Mouse (Mus musculus) Patski (cell line): Measurements from ENCODE around the gene Rhoc. TPM values are rescaled to one million over a fixed set of nuclear protein-coding genes. Genes with fewer than 3 reads are reported as not detected.

ENCODE experiments used
- ATAC-seq: fragments of 100-300 bp; one replicate; pipeline ENCODE4 v1.8.0; 2021
- CTCF ChIA-PET: fragments of 350-600 bp; sonication (Branson Sonifier 250); formaldehyde crosslinking; loops from one replicate; lab custom pipeline; 2022; ENCODE audit warnings: inconsistent platforms; lab: Charles Lee
- POLR2A ChIA-PET: fragments of 350-600 bp; sonication (Branson Sonifier 250); formaldehyde crosslinking; loops from one replicate; lab custom pipeline; 2022; ENCODE audit warnings: antibody characterized with exemption, inconsistent platforms; lab: Charles Lee
- DNase-seq: peaks from one replicate; pipeline ENCODE4 v3.0.0-alpha.2; 2011; ENCODE audit warnings: low read depth, low spot score
- H3K27me3 ChIP-seq: fragments of 371-371 bp; one replicate; pipeline ENCODE4 v1.5.1; 2021
- CTCF ChIP-seq: fragments of 100-300 bp; IDR thresholded peaks from one replicate; pipeline ENCODE4 v1.5.1; 2021
- in situ Hi-C: fragments of 300-500 bp; cut with MboI; formaldehyde crosslinking; loops from 3 replicates; pipeline ENCODE4 v1.11.1; 2018; ENCODE audit warnings: low pct_unique_long_range_greater_than_20kb, mixed read lengths
- polyA plus RNA-seq: library from polyadenylated mRNA; unstranded; gene quantifications from one replicate; pipeline ENCODE4 v1.2.3, GENCODE M21; 2021

The Rhoc gene
- polyA plus RNA-seq, 1 experiment from 2014 or later: 470 TPM

DNA sequence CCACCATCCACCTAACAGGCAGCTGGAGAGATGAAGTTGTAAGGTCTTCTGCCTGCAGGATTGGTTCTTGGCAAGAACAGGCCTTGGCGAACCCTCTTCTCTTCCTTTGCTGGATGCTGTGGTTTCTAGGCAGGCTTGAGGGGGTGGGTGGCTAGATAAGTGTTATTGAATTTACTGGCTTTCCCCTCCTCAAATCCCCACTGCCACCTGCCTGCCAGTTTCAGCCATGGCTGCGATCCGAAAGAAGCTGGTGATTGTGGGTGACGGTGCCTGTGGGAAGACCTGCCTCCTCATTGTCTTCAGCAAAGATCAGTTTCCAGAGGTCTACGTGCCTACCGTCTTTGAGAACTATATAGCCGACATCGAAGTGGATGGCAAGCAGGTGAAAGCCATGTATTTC is 3.5 kb downstream of the Rhoc start:
- in situ Hi-C loops: no loop called here
- DNase-seq (no peak), ATAC-seq (no peak)
- TF ChIP-seq CTCF: no peak
- ChIA-PET CTCF (interaction anchor here (0.9 to 5.0 kb wide), 3 partner anchors 25 to 267 kb away, joined by 3 to 30 read pairs (median 8); partner anchors contain the start of gene Mov10), POLR2A (interaction anchor here (0.6 to 5.5 kb wide), 3 partner anchors 26 to 262 kb away, joined by 5 to 35 read pairs (median 6); partner anchors contain the start of genes Cttnbp2nl and Mov10)
- H3K27me3 ChIP-seq: no peaks in the 10 kb centered on the region

- in situ Hi-C loops: no loop called here
- H3K27me3 ChIP-seq: no peaks in the 10 kb centered on the region
- TF ChIP-seq CTCF: no peak
- ATAC-seq (no peak), DNase-seq (no peak)
- POLR2A ChIA-PET: no interaction called here
- CTCF ChIA-PET: interaction anchor here (1.3 to 2.3 kb wide), 2 partner anchors 96 to 266 kb away, joined by 3 to 8 read pairs; no protein-coding TSS in a partner anchor
Measured at GRCm38 (mm10) chr3:104792360-104793270, 4.4 kb downstream of the Rhoc start.

GRCm38 (mm10) chr3:104793871-104794828 is 6.0 kb downstream of the Rhoc start:
- in situ Hi-C loops: no loop called here
- DNase-seq (peak; percentile 100), ATAC-seq (peak; percentile 70)
- TF ChIP-seq CTCF: no peak
- no peaks in the 10 kb centered on the region for H3K27me3 ChIP-seq
- POLR2A ChIA-PET: interaction anchor here (1.1 to 1.5 kb wide), 2 partner anchors 22 to 24 kb away, joined by 4 to 8 read pairs; partner anchors contain the start of gene Mov10
- CTCF ChIA-PET: interaction anchor here (0.9 to 2.1 kb wide), 4 partner anchors 20 to 118 kb away, joined by 3 to 5 read pairs (median 3); partner anchors contain the start of gene Mov10

GRCm38 (mm10) chr3:104794953-104795470 is 6.8 kb downstream of the Rhoc start:
- POLR2A ChIA-PET: interaction anchor here (0.6 to 1.5 kb wide), 3 partner anchors 21 to 41 kb away, joined by 3 to 8 read pairs (median 4); partner anchors contain the start of gene Mov10
- in situ Hi-C loops: no loop called here
- DNase-seq (no peak), ATAC-seq (no peak)
- CTCF ChIA-PET: interaction anchor here (0.9 to 2.1 kb wide), 4 partner anchors 21 to 260 kb away, joined by 3 to 5 read pairs (median 3); partner anchors contain the start of gene Mov10
- no peak for TF ChIP-seq CTCF
- H3K27me3 ChIP-seq: no peaks in the 10 kb centered on the region

- in situ Hi-C loops: no loop called here
- TF ChIP-seq CTCF: no peak
- no peak for ATAC-seq
- H3K27me3 ChIP-seq: no peaks in the 10 kb centered on the region
- no peak for DNase-seq
- CTCF ChIA-PET: interaction anchor here (1.2 to 2.1 kb wide), 2 partner anchors 23 to 260 kb away, joined by 3 to 5 read pairs; partner anchors contain the start of gene Mov10
- POLR2A ChIA-PET: interaction anchor here (0.6 kb wide), 1 partner anchor 1113 kb away, joined by 3 read pairs; no protein-coding TSS in a partner anchor
Measured at GRCm38 (mm10) chr3:104795661-104796340, 7.6 kb downstream of the Rhoc start.

- in situ Hi-C loops: no loop called here
- ChIA-PET CTCF (interaction anchor here (2.1 kb wide), 1 partner anchor 22 kb away, joined by 5 read pairs; the partner anchor contains the start of gene Mov10), POLR2A (no interaction called here)
- DNase-seq (no peak), ATAC-seq (no peak)
- no peaks in the 10 kb centered on the region for H3K27me3 ChIP-seq
- no peak for TF ChIP-seq CTCF
Measured at GRCm38 (mm10) chr3:104796430-104797082, 8.4 kb downstream of the Rhoc start.

DNA sequence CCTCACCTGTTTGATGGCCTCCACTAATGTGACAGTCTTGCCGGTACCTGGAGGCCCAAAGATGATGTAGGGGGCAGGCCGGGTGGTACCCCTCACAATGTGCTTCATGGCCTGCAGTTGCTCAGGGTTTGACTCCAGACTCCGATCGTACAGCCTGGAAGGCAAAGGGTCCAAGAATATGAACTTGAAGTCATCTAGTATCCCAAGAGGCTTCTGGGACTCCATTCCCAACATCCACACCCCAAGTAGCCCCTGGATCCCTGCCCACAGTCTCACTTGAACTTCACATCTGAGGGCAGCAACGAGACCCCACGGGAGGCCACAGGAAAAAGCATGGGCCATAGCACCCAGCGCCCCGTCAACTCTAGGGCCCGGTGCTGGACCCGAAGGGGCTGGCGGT is 12.5 kb downstream of the Rhoc start:
- no peak for TF ChIP-seq CTCF
- no peak for DNase-seq
- CTCF ChIA-PET: no interaction called here

DNA sequence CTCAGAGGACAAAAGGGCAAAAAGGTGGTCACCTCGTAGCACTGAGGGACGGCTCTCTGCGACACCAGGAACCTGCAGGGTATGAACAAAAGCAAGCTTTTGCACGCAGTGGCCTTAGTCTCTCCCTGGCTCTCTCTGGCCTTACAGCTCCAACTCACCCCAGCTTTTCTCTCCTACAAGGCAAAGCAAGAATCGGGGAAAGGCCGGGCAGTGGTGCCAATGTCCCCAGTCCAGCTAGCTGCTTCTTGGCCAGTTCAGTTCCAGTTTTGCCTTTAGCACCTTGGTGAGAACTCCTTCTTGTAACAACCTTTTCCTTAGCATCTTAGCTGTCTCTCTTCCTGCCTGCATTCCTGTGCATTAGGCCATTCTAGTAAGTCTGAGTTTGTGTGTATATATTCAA is 13.3 kb downstream of the Rhoc start:
- ATAC-seq (no peak), DNase-seq (no peak)
- ChIA-PET POLR2A (no interaction called here), CTCF (no interaction called here)
- no peaks in the 10 kb centered on the region for H3K27me3 ChIP-seq
- in situ Hi-C loops: no loop called here
- TF ChIP-seq CTCF: no peak

More for the DNA sequence above, 12.5 kb downstream of the Rhoc start:
- no peak for ATAC-seq
- in situ Hi-C loops: no loop called here
- POLR2A ChIA-PET: no interaction called here
- H3K27me3 ChIP-seq: no peaks in the 10 kb centered on the region

DNA sequence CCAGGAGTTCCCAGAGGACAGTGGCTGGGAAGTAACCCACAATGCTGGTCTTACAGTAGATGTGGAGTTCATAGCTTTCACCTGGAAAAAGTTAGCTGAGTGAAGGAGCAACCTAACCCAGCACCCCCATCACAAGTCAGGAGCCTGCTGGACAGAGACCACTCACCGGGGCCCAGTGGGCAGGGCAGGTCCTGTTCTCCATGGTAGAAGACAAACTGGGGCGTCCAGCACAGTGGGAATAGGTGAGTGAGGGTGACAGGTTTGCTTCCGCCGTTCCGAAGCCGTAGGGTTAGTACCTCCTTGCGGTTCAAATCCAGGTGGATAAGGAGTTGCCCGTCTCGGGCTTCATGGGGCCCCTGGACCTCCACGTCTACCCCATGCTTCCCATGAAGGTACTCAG is 16.1 kb downstream of the Rhoc start:
- no peak for DNase-seq
- ATAC-seq: no peak
- TF ChIP-seq CTCF: no peak
- no peaks in the 10 kb centered on the region for H3K27me3 ChIP-seq
- in situ Hi-C loops: no loop called here
- ChIA-PET CTCF (interaction anchor here (1.0 kb wide), 1 partner anchor 11 kb away, joined by 3 read pairs; no protein-coding TSS in a partner anchor), POLR2A (no interaction called here)
